Mouse (Mus musculus): Measurements from ENCODE around the gene Cd207. TPM values are rescaled to one million over a fixed set of nuclear protein-coding genes. Genes with fewer than 3 reads are reported as not detected.

Gene Cd207
- polyA plus RNA-seq, 1 experiment from 2014 or later = not detected

DNA sequence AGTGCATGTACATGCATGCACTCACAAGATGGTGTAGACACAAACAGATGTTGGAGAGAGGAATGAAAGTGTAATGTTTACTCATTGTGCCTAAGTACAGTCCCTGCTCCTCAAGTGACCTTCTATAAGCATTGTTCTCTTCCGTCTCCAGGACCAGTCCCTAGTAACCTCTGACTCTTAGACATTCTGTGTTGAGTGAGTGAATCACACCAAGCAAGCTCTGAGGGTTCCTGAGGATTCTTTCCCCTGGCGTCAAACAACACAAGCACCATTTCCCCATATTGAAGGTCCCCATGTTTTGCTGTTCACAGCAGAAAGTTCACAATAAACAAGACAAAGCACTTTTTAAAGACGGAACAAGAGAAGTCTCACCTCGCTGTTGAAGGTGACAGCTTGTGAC, 45.8 kb downstream of the Cd207 start:
- WGBS = 79% methylated on average over 4 of the region's 4 CpGs
- no peak overlapping the region for H3K27ac ChIP-seq (replicated peaks)
- H3K27me3 ChIP-seq (replicated peaks) = no peaks in the 10 kb centered on the region
- no peak overlapping the region for H3K4me3 ChIP-seq (replicated peaks)
- no peaks in the 10 kb centered on the region for H3K4me1 ChIP-seq
- H3K9ac ChIP-seq (replicated peaks) = no peak overlapping the region
- no peaks in the 10 kb centered on the region for H3K36me3 ChIP-seq
- no peak overlapping the region for H3K4me2 ChIP-seq
- H3K9me3 ChIP-seq (replicated peaks) = no peaks in the 10 kb centered on the region
- no peak for ATAC-seq (ENCODE audit: low FRiP score)

DNA sequence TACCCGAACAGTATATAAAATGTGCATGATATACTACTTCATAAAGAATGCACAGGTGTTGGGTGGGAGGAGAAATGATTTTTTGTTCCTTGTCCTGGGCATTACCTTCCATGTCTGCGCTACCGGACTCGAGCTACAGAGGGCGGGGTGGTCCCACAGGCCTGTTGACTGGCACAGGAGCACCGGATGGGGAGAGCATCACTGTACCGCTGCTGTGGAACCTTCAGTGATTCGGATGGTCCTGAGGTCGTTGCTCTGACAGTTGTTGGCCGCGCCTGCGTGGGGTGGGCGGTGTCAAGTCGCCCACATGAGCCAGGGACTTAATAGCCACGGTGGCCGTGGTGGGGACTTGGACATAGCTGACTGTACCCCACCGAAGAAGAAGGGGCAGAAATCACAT, 50.9 kb downstream of the Cd207 start:
- H3K9ac ChIP-seq (replicated peaks) = no peak overlapping the region
- H3K27me3 ChIP-seq (replicated peaks) = no peaks in the 10 kb centered on the region
- ATAC-seq (ENCODE audit: low FRiP score) = no peak
- H3K36me3 ChIP-seq = no peaks in the 10 kb centered on the region
- no peak overlapping the region for H3K27ac ChIP-seq (replicated peaks)
- WGBS = 72% methylated on average over 17 of the region's 17 CpGs
- no peaks in the 10 kb centered on the region for H3K9me3 ChIP-seq (replicated peaks)
- no peaks in the 10 kb centered on the region for H3K4me1 ChIP-seq
- peak overlapping the region; percentile 6; the same call in 1 of the 2 replicates for H3K4me2 ChIP-seq
- H3K4me3 ChIP-seq (replicated peaks) = no peak overlapping the region

Other genes starting within 250 kb of the Cd207 start
- 57.9 and 58.9 TPM in 2 replicates for gene Tet3, start 218.8 kb downstream of the Cd207 start, polyA plus RNA-seq (2015; fragmentation: Nextera tagmentation; extraction: Ambion mirVana)
- 74.3 and 74.4 TPM in 2 replicates for gene Dguok, start 170.9 kb downstream of the Cd207 start, polyA plus RNA-seq (2015; fragmentation: Nextera tagmentation; extraction: Ambion mirVana)
- gene Actg2, start 141.6 kb downstream of the Cd207 start, polyA plus RNA-seq (2015; fragmentation: Nextera tagmentation; extraction: Ambion mirVana) = 2.3 and 128 TPM in 2 replicates
- 55.3 and 60.2 TPM in 2 replicates for gene Stambp, start 105.1 kb downstream of the Cd207 start, polyA plus RNA-seq (2015; fragmentation: Nextera tagmentation; extraction: Ambion mirVana)
- not detected in 2 replicates for gene Clec4f, start 21.7 kb downstream of the Cd207 start, polyA plus RNA-seq (2015; fragmentation: Nextera tagmentation; extraction: Ambion mirVana)
- not detected in 2 replicates for gene Vax2, start 33.4 kb upstream of the Cd207 start, polyA plus RNA-seq (2015; fragmentation: Nextera tagmentation; extraction: Ambion mirVana)
- gene Atp6v1b1, start 65.1 kb upstream of the Cd207 start, polyA plus RNA-seq (2015; fragmentation: Nextera tagmentation; extraction: Ambion mirVana) = not detected in 2 replicates
- 0.19 TPM in 1 of 2 replicates, not detected in the other for gene Ankrd53, start 84.8 kb upstream of the Cd207 start, polyA plus RNA-seq (2015; fragmentation: Nextera tagmentation; extraction: Ambion mirVana)
- 72.3 and 73.2 TPM in 2 replicates for gene Tex261, start 98.0 kb upstream of the Cd207 start, polyA plus RNA-seq (2015; fragmentation: Nextera tagmentation; extraction: Ambion mirVana)
- gene Nagk, start 117.1 kb upstream of the Cd207 start, polyA plus RNA-seq (2015; fragmentation: Nextera tagmentation; extraction: Ambion mirVana) = 105 and 113 TPM in 2 replicates
- 26.1 and 27.6 TPM in 2 replicates for gene Paip2b, start 153.9 kb upstream of the Cd207 start, polyA plus RNA-seq (2015; fragmentation: Nextera tagmentation; extraction: Ambion mirVana)
- gene Zfp638, start 189.3 kb upstream of the Cd207 start, polyA plus RNA-seq (2015; fragmentation: Nextera tagmentation; extraction: Ambion mirVana) = 68.8 and 69.3 TPM in 2 replicates

Data from neural tube, embryonic 15.5 days (tissue).